ENCODE assay signal across 13 mouse cellular contexts in genomic region chr11:98469761-98470714, GRCm38 (mm10). TPM values are rescaled to one million over a fixed set of nuclear protein-coding genes. Genes with fewer than 3 reads are reported as not detected.
DNase-seq lines count a peak whose midpoint lies in the region; ATAC-seq lines count a peak whose summit lies in the region.
"Had no signal": no experiment of that assay in that cellular context is flagged by ENCODE, and none has a peak within 500 bp of the region (broad histone marks: within the 10 kb centered on the region; RNA-seq: fewer than 3 reads in every experiment).

No protein-coding gene starts in this region.

- H3K9me3 ChIP-seq in heart, embryonic 12.5 days (replicated peaks) = no peaks in the 10 kb centered on the region
- H3K9me3 ChIP-seq: liver, embryonic 13.5 days had no signal

- no peak overlapping the region for H3K27ac ChIP-seq in heart, embryonic 12.5 days (ENCODE audit: poor library complexity, severe bottlenecking)
- H3K27ac ChIP-seq: liver, embryonic 13.5 days had no signal

- whole genome bisulfite sequencing in heart, embryonic 12.5 days = 69% methylated on average over 22 of the region's 22 CpGs

- H3K4me2 ChIP-seq in heart, embryonic 12.5 days = no peak overlapping the region
- H3K4me2 ChIP-seq: liver, embryonic 13.5 days had no signal

- peak; percentile 90 for ATAC-seq in inflammation-experienced regulatory T-cells, adult 6 months
- ATAC-seq in heart, embryonic 12.5 days (ENCODE audit: insufficient number of reproducible peaks, low FRiP score) = no peak
- ATAC-seq: forebrain, embryonic 14.5 days; Patski had no signal

- H3K36me3 ChIP-seq in heart, embryonic 12.5 days = no peaks in the 10 kb centered on the region
- H3K36me3 ChIP-seq: liver, embryonic 13.5 days had no signal

- no peak overlapping the region for H3K9ac ChIP-seq in heart, embryonic 12.5 days
- H3K9ac ChIP-seq: liver, embryonic 13.5 days had no signal

- DNase-seq in adrenal gland, adult 2 months = peak; percentile 47
- DNase-seq in adrenal gland, postnatal 4 days (ENCODE audit: low spot score in 2 of 2) = no peak
- DNase-seq in 416B (ENCODE audit: low read depth) = peak; percentile 84
- peak; percentile 19 for DNase-seq in adrenal gland, postnatal 25 days
- DNase-seq in layer of hippocampus, postnatal 14 days (ENCODE audit: low spot score in 2 of 2) = no peak
- DNase-seq in gastrocnemius, adult 18-20 months (ENCODE audit: low spot score) = no peak
- DNase-seq: gastrocnemius, postnatal 14 days; kidney, postnatal 14 days; liver, embryonic 13.5 days had no signal

- H3K27me3 ChIP-seq in heart, embryonic 12.5 days (replicated peaks) = peaks cover 25% of the 10 kb centered on the region

- no peak overlapping the region for H3K4me3 ChIP-seq in heart, embryonic 12.5 days
- H3K4me3 ChIP-seq: liver, embryonic 13.5 days had no signal

- H3K4me1 ChIP-seq in heart, embryonic 12.5 days (replicated peaks) = 0 out of 2 replicates have a peak, but pooled peaks cover 4% of the 10 kb centered on the region
- H3K4me1 ChIP-seq: liver, embryonic 13.5 days had no signal

RNA-seq across cellular contexts. Expression of gene Grb7, which starts 23.8 kb away (rescaled TPM):
- total RNA-seq in adrenal gland, adult 2 months (2021) = under 1 TPM; 0.35 to 0.45 TPM
- polyA plus RNA-seq in adrenal gland, adult 2 months (2012; rRNA removed) = 0.97 and 1.1 TPM in 2 replicates
- 10 to 100 TPM in 1 of 2 experiments, 1 to 10 TPM in 1; 5.9 to 10.3 TPM for total RNA-seq in adrenal gland, postnatal 4 days (2021)
- total RNA-seq in adrenal gland, postnatal 25 days (2021) = 1.0 TPM in 1 of 2 replicates, not detected in the other
- polyA plus RNA-seq in inflammation-experienced regulatory T-cells, adult 6 months (2017; shearing (Covaris generic)) = 1 to 10 TPM; 1.2 to 3.1 (median 2.1) TPM
- polyA plus RNA-seq in heart, embryonic 12.5 days (2016; fragmentation: Nextera tagmentation; extraction: Ambion mirVana) = 1.2 and 2.1 TPM in 2 replicates
- 1 to 10 TPM; 1.1 to 1.6 TPM for total RNA-seq in layer of hippocampus, postnatal 14 days (2021)
- under 1 TPM in 1 of 2 experiments, not detected in 1; 0.12 TPM for total RNA-seq in gastrocnemius, adult 18-20 months (2021)
- total RNA-seq: gastrocnemius, postnatal 14 days had no signal

RNA-seq across cellular contexts. Expression of gene Mien1, which starts 31.2 kb away (rescaled TPM):
- 10 to 100 TPM; 88.5 to 93.5 TPM for total RNA-seq in adrenal gland, adult 2 months (2021)
- polyA plus RNA-seq in adrenal gland, adult 2 months (2012; rRNA removed) = 43.0 and 49.2 TPM in 2 replicates
- total RNA-seq in adrenal gland, postnatal 4 days (2021) = 10 to 100 TPM; 53.5 to 55.3 TPM
- total RNA-seq in adrenal gland, postnatal 25 days (2021) = 80.3 and 84.7 TPM in 2 replicates
- polyA plus RNA-seq in inflammation-experienced regulatory T-cells, adult 6 months (2017; shearing (Covaris generic)) = 100 to 1,000 TPM; 148 to 198 (median 167) TPM
- polyA plus RNA-seq in heart, embryonic 12.5 days (2016; fragmentation: Nextera tagmentation; extraction: Ambion mirVana) = 102 and 104 TPM in 2 replicates
- 100 to 1,000 TPM in 1 of 2 experiments, 10 to 100 TPM in 1; 87.7 to 102 TPM for total RNA-seq in layer of hippocampus, postnatal 14 days (2021)
- 10 to 100 TPM; 36.0 to 37.8 TPM for total RNA-seq in gastrocnemius, adult 18-20 months (2021)

RNA-seq across cellular contexts. Expression of gene Erbb2, which starts 57.8 kb away (rescaled TPM):
- 1 to 10 TPM; 2.4 to 5.9 TPM for total RNA-seq in adrenal gland, adult 2 months (2021)
- 7.0 and 7.2 TPM in 2 replicates for polyA plus RNA-seq in adrenal gland, adult 2 months (2012; rRNA removed)
- total RNA-seq in adrenal gland, postnatal 4 days (2021) = 10 to 100 TPM; 10.8 to 19.4 TPM
- total RNA-seq in adrenal gland, postnatal 25 days (2021) = 3.8 and 6.2 TPM in 2 replicates
- under 1 TPM in 2 of 3 experiments, not detected in 1; 0.13 to 0.68 TPM for polyA plus RNA-seq in inflammation-experienced regulatory T-cells, adult 6 months (2017; shearing (Covaris generic))
- polyA plus RNA-seq in heart, embryonic 12.5 days (2016; fragmentation: Nextera tagmentation; extraction: Ambion mirVana) = 66.7 and 67.1 TPM in 2 replicates
- 1 to 10 TPM; 2.4 to 2.9 TPM for total RNA-seq in layer of hippocampus, postnatal 14 days (2021)
- total RNA-seq in gastrocnemius, adult 18-20 months (2021) = 1 to 10 TPM; 1.1 to 1.7 TPM

Comparison
In these comparisons a context has a peak if more than half of its experiments do, and no peak if none do; other contexts are left out.
1. DNase-seq: peak in adrenal gland, adult 2 months (single experiment), 416B (single experiment) and adrenal gland, postnatal 25 days (single experiment); none in adrenal gland, postnatal 4 days (0 of 2), layer of hippocampus, postnatal 14 days (0 of 2) and gastrocnemius, adult 18-20 months (single experiment).